Mouse (Mus musculus): ENCODE results near the gene Alyref2. TPM values are rescaled to one million over a fixed set of nuclear protein-coding genes. Genes with fewer than 3 reads are reported as not detected.

Gene Alyref2
- polyA plus RNA-seq (2015; fragmentation: Nextera tagmentation; extraction: Ambion mirVana), result 9.6 and 10.3 TPM in 2 replicates

DNA sequence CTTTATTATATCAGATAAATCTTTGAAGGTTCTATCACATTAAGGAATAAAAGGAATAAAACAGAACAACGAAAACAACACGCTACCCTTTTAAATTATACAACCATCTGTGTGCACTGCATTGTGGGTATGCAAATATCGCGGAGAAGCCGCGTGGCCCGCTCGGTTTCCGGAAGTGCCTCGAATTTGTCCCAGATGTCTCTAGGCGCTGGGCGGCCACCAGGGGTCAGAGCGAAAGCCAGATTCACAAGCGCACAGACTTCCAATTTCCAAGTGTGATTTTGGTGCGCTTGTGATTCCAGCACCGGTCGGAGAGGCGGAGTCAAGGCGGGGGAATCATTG, at the start of gene Alyref2:
Gene Alyref2, plus strand, starts transcription at position 229 of the 342 bp plus-strand sequence.

DNA sequence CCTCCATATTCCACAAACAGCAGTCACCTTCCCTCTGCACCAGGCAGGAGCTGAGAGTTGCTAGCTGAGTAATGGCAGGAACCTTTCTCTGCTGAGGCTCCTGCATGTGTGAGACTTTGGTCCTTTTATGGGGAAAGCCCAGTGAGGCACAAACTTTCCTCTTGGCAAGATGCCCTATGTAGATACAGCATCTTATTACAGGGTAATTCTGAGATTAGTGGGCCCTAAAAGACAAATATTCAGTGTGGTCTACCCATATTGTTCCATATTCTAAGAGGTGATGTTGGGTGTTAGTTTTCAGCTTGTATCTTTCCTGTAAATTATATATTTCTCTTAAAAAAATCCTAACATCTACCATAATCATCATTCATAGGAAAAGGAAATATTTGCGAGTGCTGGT, 31.9 kb downstream of the Alyref2 start, which contains the start of gene Itln1:
Gene Itln1, minus strand, starts transcription at position 101 of the 400 bp plus-strand sequence.

Other genes with a start within 250 kb of the Alyref2 start
- gene B4galt3, start 233.2 kb upstream of the Alyref2 start, polyA plus RNA-seq (2015; fragmentation: Nextera tagmentation; extraction: Ambion mirVana), result 41.8 and 42.3 TPM in 2 replicates
- gene Ppox, start 222.3 kb upstream of the Alyref2 start, polyA plus RNA-seq (2015; fragmentation: Nextera tagmentation; extraction: Ambion mirVana), result 23.1 and 24.7 TPM in 2 replicates
- gene Usp21, start 215.5 kb upstream of the Alyref2 start, polyA plus RNA-seq (2015; fragmentation: Nextera tagmentation; extraction: Ambion mirVana), result 29.3 and 30.5 TPM in 2 replicates
- gene Ufc1, start 208.5 kb upstream of the Alyref2 start, polyA plus RNA-seq (2015; fragmentation: Nextera tagmentation; extraction: Ambion mirVana), result 69.1 and 82.7 TPM in 2 replicates
- 34.0 and 36.6 TPM in 2 replicates for gene Dedd, start 174.3 kb upstream of the Alyref2 start, polyA plus RNA-seq (2015; fragmentation: Nextera tagmentation; extraction: Ambion mirVana)
- 31.4 and 33.0 TPM in 2 replicates for gene Nit1, start 157.8 kb upstream of the Alyref2 start, polyA plus RNA-seq (2015; fragmentation: Nextera tagmentation; extraction: Ambion mirVana)
- 62.2 and 64.8 TPM in 2 replicates for gene Pfdn2, start 157.8 kb upstream of the Alyref2 start, polyA plus RNA-seq (2015; fragmentation: Nextera tagmentation; extraction: Ambion mirVana)
- gene Klhdc9, start 142.7 kb upstream of the Alyref2 start, polyA plus RNA-seq (2015; fragmentation: Nextera tagmentation; extraction: Ambion mirVana), result 1.1 and 1.5 TPM in 2 replicates
- gene Nectin4, start 133.4 kb upstream of the Alyref2 start, polyA plus RNA-seq (2015; fragmentation: Nextera tagmentation; extraction: Ambion mirVana), result 22.4 and 24.1 TPM in 2 replicates
- 2.1 and 4.7 TPM in 2 replicates for gene Arhgap30, start 114.5 kb upstream of the Alyref2 start, polyA plus RNA-seq (2015; fragmentation: Nextera tagmentation; extraction: Ambion mirVana)
- 32.1 and 33.4 TPM in 2 replicates for gene Usf1, start 92.2 kb upstream of the Alyref2 start, polyA plus RNA-seq (2015; fragmentation: Nextera tagmentation; extraction: Ambion mirVana)
- gene Tstd1, start 84.6 kb upstream of the Alyref2 start, polyA plus RNA-seq (2015; fragmentation: Nextera tagmentation; extraction: Ambion mirVana), result 16.8 and 21.2 TPM in 2 replicates
- 84.3 and 90.0 TPM in 2 replicates for gene F11r, start 65.9 kb upstream of the Alyref2 start, polyA plus RNA-seq (2015; fragmentation: Nextera tagmentation; extraction: Ambion mirVana)
- 0.51 and 0.73 TPM in 2 replicates for gene Itln1, start 31.8 kb downstream of the Alyref2 start, polyA plus RNA-seq (2015; fragmentation: Nextera tagmentation; extraction: Ambion mirVana)
- 0.77 and 3.5 TPM in 2 replicates for gene Cd244a, start 55.7 kb downstream of the Alyref2 start, polyA plus RNA-seq (2015; fragmentation: Nextera tagmentation; extraction: Ambion mirVana)
- gene Ly9, start 103.9 kb downstream of the Alyref2 start, polyA plus RNA-seq (2015; fragmentation: Nextera tagmentation; extraction: Ambion mirVana), result 0.35 and 0.98 TPM in 2 replicates
- gene Slamf7, start 149.6 kb downstream of the Alyref2 start, polyA plus RNA-seq (2015; fragmentation: Nextera tagmentation; extraction: Ambion mirVana), result 0.08 and 0.18 TPM in 2 replicates
- 4.9 and 9.6 TPM in 2 replicates for gene Cd48, start 178.5 kb downstream of the Alyref2 start, polyA plus RNA-seq (2015; fragmentation: Nextera tagmentation; extraction: Ambion mirVana)

All from urinary bladder, postnatal 0 days (tissue).